Mouse (Mus musculus): ENCODE data around the gene Emg1.

DNA sequence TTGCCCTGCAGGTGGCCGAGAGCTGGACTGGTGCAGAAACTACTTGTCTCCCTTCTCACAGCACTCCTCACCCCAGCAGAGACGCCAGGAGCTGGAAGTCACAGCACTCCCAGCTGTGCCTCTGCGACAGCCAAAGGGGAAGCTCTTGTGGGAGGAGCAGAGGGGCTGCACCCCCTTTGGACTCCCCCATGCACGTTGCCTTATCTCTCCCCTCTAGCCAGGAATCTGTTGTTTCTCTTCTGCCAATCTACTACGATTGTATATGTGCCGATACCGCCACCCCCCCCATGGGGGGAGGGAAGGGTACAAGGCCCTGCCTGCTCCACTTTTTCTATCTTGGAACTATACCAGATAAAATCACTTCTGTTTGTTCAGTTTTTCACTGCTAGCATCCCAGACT is 8.2 kb downstream of the Emg1 start:
- no peak for TF ChIP-seq CTCF (IDR thresholded peaks at IDR 0.05; ENCODE audit: low read depth)
- no peak for TF ChIP-seq EP300 (IDR thresholded peaks at IDR 0.05; ENCODE audit: low read depth)

Data from liver, embryonic 14.5 days (tissue).